Mouse (Mus musculus): ENCODE results near the gene Pigv. TPM values are rescaled to one million over a fixed set of nuclear protein-coding genes. Genes with fewer than 3 reads are reported as not detected.

Gene Pigv
- total RNA-seq (2012; rRNA removed) (3.7 and 4.3 TPM in 2 replicates), total RNA-seq (2014; rRNA removed) (3.6 and 5.0 TPM in 2 replicates), polyA plus RNA-seq (2012; ENCODE audit: insufficient read length, low read depth) (2.9 and 4.0 TPM in 2 replicates)

- peak within 1 kb of the TSS; percentile 87 for H3K4me2 ChIP-seq (ENCODE audit: insufficient read depth, low read depth, poor library complexity, severe bottlenecking)
- peak within 1 kb of the TSS; percentile 58 to 80 (median 59) for H3K4me3 ChIP-seq (replicated peaks in 1 of 3; ENCODE audit: low read depth in 2 of 3, low read length in 2 of 3, poor library complexity in 1 of 3)
- peaks cover 0 to 11% of the 10 kb centered on the region in 2 experiments for H3K36me3 ChIP-seq (replicated peaks in 1 of 2; ENCODE audit: control insufficient read depth in 1 of 2, insufficient read depth in 1 of 2, low read length in 1 of 2)
- peak within 1 kb of the TSS; percentile 94 for H3K27ac ChIP-seq (ENCODE audit: insufficient read depth, low read depth)
- dilution Hi-C loops (cut with MboI; ENCODE audit: extremely low pct_ligation_motif_present, extremely low pct_unique_long_range_greater_than_20kb, low sequenced_read_pairs) = no loop called here
- no peaks in the 10 kb centered on the region for H3K79me2 ChIP-seq (replicated peaks; ENCODE audit: control insufficient read depth, extremely low read depth, insufficient read depth, poor library complexity, severe bottlenecking)
- DNase-seq (ENCODE audit: extremely low read depth) = peak; percentile 86
- H3K27me3 ChIP-seq (replicated peaks) = no peaks in the 10 kb centered on the region
- in situ Hi-C loops (cut with MboI; ENCODE audit: low pct_ligation_motif_present, low pct_unique_long_range_greater_than_20kb, low sequenced_read_pairs) = loop anchor here (10.0 kb wide), 1 partner anchor 83 kb away; the partner anchor contains the start of gene Arid1a
- peaks cover 8 to 73% of the 10 kb centered on the region in 2 experiments; a peak in 3 of 4 replicates for H3K4me1 ChIP-seq (ENCODE audit: control insufficient read depth in 1 of 2, insufficient read depth in 2 of 2)
- no peaks in the 10 kb centered on the region for H3K9me3 ChIP-seq (replicated peaks; ENCODE audit: low read length)
- TF ChIP-seq JUN (IDR thresholded peaks at IDR 0.05; ENCODE audit: insufficient read depth, low read depth, low read length) = no peak
- peak; percentile 45; the same call in 1 of the 2 replicates for TF ChIP-seq SIN3A (IDR thresholded peaks at IDR 0.05; ENCODE audit: low read length)
- peak; percentile 46; the same call in 1 of the 2 replicates for TF ChIP-seq TCF12 (IDR thresholded peaks at IDR 0.05; ENCODE audit: low read depth, low read length)
- peak; percentile 86 for TF ChIP-seq NRF1 (IDR thresholded peaks at IDR 0.05; ENCODE audit: low read depth, low read length)
- TF ChIP-seq MEF2A (IDR thresholded peaks at IDR 0.05; ENCODE audit: borderline replicate concordance, low read depth, low read length) = 0 out of 2 replicates have a peak, but pooled peaks have one; percentile 9
- peak; percentile 66 for TF ChIP-seq POLR2A (IDR thresholded peaks at IDR 0.05; ENCODE audit: low read depth, low read length)
- TF ChIP-seq RCOR1 (conservative IDR thresholded peaks at IDR 0.05; ENCODE audit: low read depth, low read length) = no peak; the same call in 1 of the 2 replicates
- TF ChIP-seq ELF1 (IDR thresholded peaks at IDR 0.05; ENCODE audit: low read depth, low read length) = peak; percentile 74
- peak; percentile 12; the same call in 1 of the 2 replicates for TF ChIP-seq MYC (IDR thresholded peaks at IDR 0.05; ENCODE audit: low read depth, low read length)
- TF ChIP-seq JUND (conservative IDR thresholded peaks at IDR 0.05; ENCODE audit: low read depth, low read length) = 0 out of 2 replicates have a peak, but pooled peaks have one; percentile 0
- TF ChIP-seq IRF4 (IDR thresholded peaks at IDR 0.05; ENCODE audit: low read depth, low read length) = no peak
- no peak for TF ChIP-seq ZKSCAN1 (IDR thresholded peaks at IDR 0.05; ENCODE audit: borderline replicate concordance, low read depth, low read length)
- TF ChIP-seq KAT2A (IDR thresholded peaks at IDR 0.05; ENCODE audit: insufficient replicate concordance, low read length) = 0 out of 2 replicates have a peak, but pooled peaks have one; percentile 45
- TF ChIP-seq HCFC1 (IDR thresholded peaks at IDR 0.05; ENCODE audit: low read depth, low read length) = peak; percentile 67
- peak; percentile 62 for TF ChIP-seq ZMIZ1 (IDR thresholded peaks at IDR 0.05; ENCODE audit: low read depth, low read length)
- peak; percentile 72 for TF ChIP-seq MXI1 (IDR thresholded peaks at IDR 0.05; ENCODE audit: low read depth, low read length)
- TF ChIP-seq NELFE (IDR thresholded peaks at IDR 0.05; ENCODE audit: low read depth, low read length) = peak; percentile 54
- TF ChIP-seq MAZ (IDR thresholded peaks at IDR 0.05; ENCODE audit: low read depth, low read length) = no peak
- H3K9ac ChIP-seq (ENCODE audit: insufficient read depth, low read depth) = peak within 1 kb of the TSS; percentile 65
These were observed at the start of gene Pigv for GRCm38 (mm10) chr4:133671881-133672844. Pigv (minus strand) TSS chr4:133672647.

Measured in CH12.LX (cell line).